In genomic region chr4:99122047-99122446, GRCm38 (mm10) we compare ENCODE assay signal across 13 mouse cellular contexts. TPM values are rescaled to one million over a fixed set of nuclear protein-coding genes. Genes with fewer than 3 reads are reported as not detected.
A peak's percentile ranks its signal among the peaks of the same experiment; 100 is the strongest.
DNase-seq lines count a peak whose midpoint lies in the region; ATAC-seq and TF ChIP-seq lines count a peak whose summit lies in the region.
"Had no signal": no experiment of that assay in that cellular context is flagged by ENCODE, and none has a peak within 500 bp of the region (broad histone marks: within the 10 kb centered on the region; RNA-seq: fewer than 3 reads in every experiment).

No protein-coding gene starts in this region.

- peak overlapping the region; percentile 87 for H3K27ac ChIP-seq in forebrain, embryonic 15.5 days (replicated peaks)
- H3K27ac ChIP-seq in forebrain, embryonic 12.5 days, result no peak overlapping the region
- H3K27ac ChIP-seq in midbrain, embryonic 11.5 days (ENCODE audit: low read depth, low read length), result no peak overlapping the region
- H3K27ac ChIP-seq in midbrain, embryonic 10.5 days (replicated peaks), result no peak overlapping the region
- no peak overlapping the region for H3K27ac ChIP-seq in midbrain, embryonic 12.5 days (replicated peaks)
- 0 out of 2 replicates have a peak overlapping the region, but pooled peaks have one; percentile 18 for H3K27ac ChIP-seq in stomach, postnatal 0 days (replicated peaks)

- H3K36me3 ChIP-seq in forebrain, embryonic 15.5 days, result no peaks in the 10 kb centered on the region
- no peaks in the 10 kb centered on the region for H3K36me3 ChIP-seq in forebrain, embryonic 12.5 days (replicated peaks)
- H3K36me3 ChIP-seq in midbrain, embryonic 11.5 days (ENCODE audit: control insufficient read depth, insufficient read depth, low read length), result no peaks in the 10 kb centered on the region
- no peaks in the 10 kb centered on the region for H3K36me3 ChIP-seq in midbrain, embryonic 10.5 days
- no peaks in the 10 kb centered on the region for H3K36me3 ChIP-seq in midbrain, embryonic 12.5 days
- H3K36me3 ChIP-seq in stomach, postnatal 0 days (ENCODE audit: control insufficient read depth, insufficient read depth, low read length), result no peaks in the 10 kb centered on the region
- H3K36me3 ChIP-seq: heart, embryonic 12.5 days had no signal

- ATAC-seq in forebrain, embryonic 15.5 days (replicated peaks), result no peak
- ATAC-seq in forebrain, embryonic 12.5 days (ENCODE audit: low FRiP score), result no peak
- no peak for ATAC-seq in midbrain, embryonic 11.5 days (ENCODE audit: low FRiP score)
- ATAC-seq in midbrain, embryonic 12.5 days (ENCODE audit: low FRiP score, low read depth), result no peak
- no peak for ATAC-seq in stomach, postnatal 0 days (ENCODE audit: low FRiP score, low TSS enrichment)
- ATAC-seq: activated CD4-positive, CD25-positive, alpha-beta regulatory T cell, adult 4 months had no signal

- no peak for TF ChIP-seq EP300 in stomach, postnatal 0 days (optimal IDR thresholded peaks at IDR 0.05)

- peak overlapping the region; percentile 72; the same call in 1 of the 2 replicates for H3K4me3 ChIP-seq in forebrain, embryonic 15.5 days
- no peak overlapping the region for H3K4me3 ChIP-seq in forebrain, embryonic 12.5 days (replicated peaks)
- no peak overlapping the region for H3K4me3 ChIP-seq in midbrain, embryonic 11.5 days (ENCODE audit: low read depth, low read length)
- H3K4me3 ChIP-seq in midbrain, embryonic 10.5 days, result no peak overlapping the region
- H3K4me3 ChIP-seq in midbrain, embryonic 12.5 days, result no peak overlapping the region
- no peak overlapping the region for H3K4me3 ChIP-seq in stomach, postnatal 0 days (ENCODE audit: low read depth, low read length)

- peak; percentile 85 for DNase-seq in midbrain, embryonic 11.5 days (ENCODE audit: low spot score, missing footprints)
- DNase-seq in midbrain, embryonic 10.5 days (ENCODE audit: low spot score), result no peak
- DNase-seq in stomach, postnatal 0 days (ENCODE audit: low spot score), result no peak
- no peak for DNase-seq in frontal cortex, postnatal 10 days (ENCODE audit: low spot score in 2 of 2)
- no peak for DNase-seq in cerebellum, postnatal 14 days
- DNase-seq: lung, adult 2 months; retina, postnatal 1 day; thymus, postnatal 14 days had no signal

- H3K9ac ChIP-seq in forebrain, embryonic 15.5 days (replicated peaks), result no peak overlapping the region
- no peak overlapping the region for H3K9ac ChIP-seq in forebrain, embryonic 12.5 days
- no peak overlapping the region for H3K9ac ChIP-seq in midbrain, embryonic 11.5 days (ENCODE audit: low read length)
- no peak overlapping the region for H3K9ac ChIP-seq in midbrain, embryonic 12.5 days (replicated peaks)
- no peak overlapping the region for H3K9ac ChIP-seq in stomach, postnatal 0 days (ENCODE audit: low read length)
- H3K9ac ChIP-seq: heart, embryonic 12.5 days had no signal

- no peaks in the 10 kb centered on the region for H3K27me3 ChIP-seq in forebrain, embryonic 15.5 days
- H3K27me3 ChIP-seq in forebrain, embryonic 12.5 days, result no peaks in the 10 kb centered on the region
- no peaks in the 10 kb centered on the region for H3K27me3 ChIP-seq in midbrain, embryonic 11.5 days (ENCODE audit: control insufficient read depth, insufficient read depth, low read length)
- peaks cover 16% of the 10 kb centered on the region for H3K27me3 ChIP-seq in midbrain, embryonic 10.5 days (ENCODE audit: low read depth, poor library complexity, severe bottlenecking)
- peaks cover 10% of the 10 kb centered on the region for H3K27me3 ChIP-seq in midbrain, embryonic 12.5 days
- H3K27me3 ChIP-seq in stomach, postnatal 0 days (ENCODE audit: control insufficient read depth, insufficient read depth, low read length), result no peaks in the 10 kb centered on the region
- H3K27me3 ChIP-seq: heart, embryonic 12.5 days had no signal

- peak overlapping the region; percentile 52 for H3K4me2 ChIP-seq in forebrain, embryonic 15.5 days (replicated peaks)
- no peak overlapping the region for H3K4me2 ChIP-seq in forebrain, embryonic 12.5 days
- H3K4me2 ChIP-seq in midbrain, embryonic 11.5 days, result no peak overlapping the region
- H3K4me2 ChIP-seq in midbrain, embryonic 12.5 days (replicated peaks), result peak overlapping the region; percentile 70
- H3K4me2 ChIP-seq in stomach, postnatal 0 days (replicated peaks; ENCODE audit: low read depth), result peak overlapping the region; percentile 9; the same call in 1 of the 2 replicates

- 75% methylated on average over 3 of the region's 3 CpGs for WGBS in forebrain, embryonic 15.5 days
- WGBS in forebrain, embryonic 12.5 days, result 79% methylated on average over 3 of the region's 3 CpGs
- WGBS in midbrain, embryonic 11.5 days, result 89% methylated on average over 3 of the region's 3 CpGs
- 80% methylated on average over 3 of the region's 3 CpGs for WGBS in midbrain, embryonic 10.5 days
- 76% methylated on average over 3 of the region's 3 CpGs for WGBS in midbrain, embryonic 12.5 days
- WGBS in stomach, postnatal 0 days, result 73% methylated on average over 3 of the region's 3 CpGs

- H3K4me1 ChIP-seq in forebrain, embryonic 15.5 days, result peaks cover 46% of the 10 kb centered on the region
- peaks cover 34% of the 10 kb centered on the region for H3K4me1 ChIP-seq in forebrain, embryonic 12.5 days
- H3K4me1 ChIP-seq in midbrain, embryonic 11.5 days (ENCODE audit: control insufficient read depth, insufficient read depth, low read length), result peaks cover 11% of the 10 kb centered on the region
- peaks cover 30% of the 10 kb centered on the region for H3K4me1 ChIP-seq in midbrain, embryonic 10.5 days
- peaks cover 30% of the 10 kb centered on the region for H3K4me1 ChIP-seq in midbrain, embryonic 12.5 days
- no peaks in the 10 kb centered on the region for H3K4me1 ChIP-seq in stomach, postnatal 0 days (replicated peaks; ENCODE audit: control insufficient read depth, insufficient read depth)

- no peaks in the 10 kb centered on the region for H3K9me3 ChIP-seq in forebrain, embryonic 15.5 days
- no peaks in the 10 kb centered on the region for H3K9me3 ChIP-seq in forebrain, embryonic 12.5 days
- no peaks in the 10 kb centered on the region for H3K9me3 ChIP-seq in midbrain, embryonic 11.5 days (ENCODE audit: control insufficient read depth, low read length)
- no peaks in the 10 kb centered on the region for H3K9me3 ChIP-seq in midbrain, embryonic 10.5 days (replicated peaks)
- H3K9me3 ChIP-seq in midbrain, embryonic 12.5 days, result no peaks in the 10 kb centered on the region
- no peaks in the 10 kb centered on the region for H3K9me3 ChIP-seq in stomach, postnatal 0 days (ENCODE audit: control insufficient read depth, low read length)
- H3K9me3 ChIP-seq: heart, embryonic 12.5 days had no signal

- no peak for TF ChIP-seq CTCF in stomach, postnatal 0 days (IDR thresholded peaks at IDR 0.05; ENCODE audit: low read depth)

RNA-seq across cellular contexts. Expression of gene Dock7, which starts 1.3 kb away (rescaled TPM):
- polyA plus RNA-seq in forebrain, embryonic 15.5 days (2015; fragmentation: Nextera tagmentation; extraction: Ambion mirVana), result 81.6 and 83.0 TPM in 2 replicates
- 122 and 129 TPM in 2 replicates for polyA plus RNA-seq in forebrain, embryonic 12.5 days (2016; fragmentation: Nextera tagmentation; extraction: Ambion mirVana)
- 93.5 and 111 TPM in 2 replicates for polyA plus RNA-seq in midbrain, embryonic 11.5 days (2014; fragmentation: Nextera tagmentation; extraction: Ambion mirVana)
- 64.5 and 81.5 TPM in 2 replicates for polyA plus RNA-seq in midbrain, embryonic 10.5 days (2016; fragmentation: Nextera tagmentation; extraction: Ambion mirVana)
- polyA plus RNA-seq in midbrain, embryonic 12.5 days (2016; fragmentation: Nextera tagmentation; extraction: Ambion mirVana), result 120 and 130 TPM in 2 replicates
- polyA plus RNA-seq in stomach, postnatal 0 days (2015; fragmentation: Nextera tagmentation; extraction: Ambion mirVana), result 19.1 and 20.5 TPM in 2 replicates

Comparison
In these comparisons a context has a peak if more than half of its experiments do, and no peak if none do; other contexts are left out.
1. H3K27ac ChIP-seq: peak in forebrain, embryonic 15.5 days (single experiment) and stomach, postnatal 0 days (single experiment); none in forebrain, embryonic 12.5 days (single experiment), midbrain, embryonic 11.5 days (single experiment), midbrain, embryonic 10.5 days (single experiment) and midbrain, embryonic 12.5 days (single experiment).
2. H3K4me2 ChIP-seq: peak in forebrain, embryonic 15.5 days (single experiment), midbrain, embryonic 12.5 days (single experiment) and stomach, postnatal 0 days (single experiment); none in forebrain, embryonic 12.5 days (single experiment) and midbrain, embryonic 11.5 days (single experiment).